Mouse (Mus musculus) erythroblast, embryonic 14.5 days (primary cell): Measurements from ENCODE around the gene Map4k3. TPM values are rescaled to one million over a fixed set of nuclear protein-coding genes. Genes with fewer than 3 reads are reported as not detected.

Source experiments
- H3K27me3 ChIP-seq: 2 replicates; pipeline ENCODE4 v1.6.1; 2012; ENCODE audit warnings: inconsistent platforms; ENCODE audit not compliant: control insufficient read depth
- H3K36me3 ChIP-seq: 2 replicates; pipeline ENCODE4 v1.6.1; 2012; ENCODE audit warnings: mild to moderate bottlenecking, inconsistent platforms; ENCODE audit not compliant: control insufficient read depth
- H3K4me1 ChIP-seq: 2 replicates; pipeline ENCODE4 v1.6.1; 2012; ENCODE audit warnings: inconsistent platforms; ENCODE audit not compliant: control insufficient read depth
- H3K4me3 ChIP-seq: replicated peaks from 2 replicates; pipeline ENCODE3; 2012; ENCODE audit warnings: moderate library complexity, mild to moderate bottlenecking, inconsistent platforms
- H3K9me3 ChIP-seq: 2 replicates; pipeline ENCODE4 v1.6.1; 2012; ENCODE audit warnings: low read length, inconsistent platforms, mixed read lengths; ENCODE audit not compliant: control insufficient read depth
- GATA1 ChIP-seq: IDR thresholded peaks from 2 replicates; pipeline ENCODE4 v1.6.1; 2012; ENCODE audit warnings: low read length, inconsistent platforms, mixed read lengths
- TAL1 ChIP-seq: IDR thresholded peaks from 3 replicates; pipeline ENCODE4 v1.6.1; 2012; ENCODE audit warnings: low read length, inconsistent platforms, mixed read lengths
- polyA plus RNA-seq: library from polyadenylated mRNA; stranded (reverse); fragments of >175 nt; gene quantifications from 2 replicates; pipeline ENCODE4 v1.2.3, GENCODE M21; 2012

Gene Map4k3
- polyA plus RNA-seq, 1 experiment, result not detected

- Histone ChIP-seq H3K36me3 (no peaks in the 10 kb centered on the region), H3K4me3 (no peak overlapping the region), H3K27me3 (peaks cover 30% of the 10 kb centered on the region), H3K9me3 (no peaks in the 10 kb centered on the region), H3K4me1 (peaks cover 12% of the 10 kb centered on the region)
- no peak for TF ChIP-seq TAL1
- no peak for TF ChIP-seq GATA1
Observed at GRCm38 (mm10) chr17:80729825-80730224, 1.5 kb upstream of the Map4k3 start.

- no peak for TF ChIP-seq GATA1
- no peak for TF ChIP-seq TAL1
- peaks cover 12% of the 10 kb centered on the region for H3K4me1 ChIP-seq
- no peaks in the 10 kb centered on the region for H3K36me3 ChIP-seq
- H3K4me3 ChIP-seq, result no peak overlapping the region
- no peaks in the 10 kb centered on the region for H3K9me3 ChIP-seq
- H3K27me3 ChIP-seq, result peaks cover 30% of the 10 kb centered on the region
Observed at GRCm38 (mm10) chr17:80729080-80729749, 930 bp upstream of the Map4k3 start.

GRCm38 (mm10) chr17:80727341-80727951 lies 839 bp downstream of the Map4k3 start:
- no peaks in the 10 kb centered on the region for H3K9me3 ChIP-seq
- H3K36me3 ChIP-seq, result no peaks in the 10 kb centered on the region
- peaks cover 30% of the 10 kb centered on the region for H3K27me3 ChIP-seq
- peak overlapping the region; percentile 67 for H3K4me3 ChIP-seq
- TF ChIP-seq GATA1 (no peak), TAL1 (no peak)
- H3K4me1 ChIP-seq, result peaks cover 12% of the 10 kb centered on the region

GRCm38 (mm10) chr17:80726821-80727220 lies 1.5 kb downstream of the Map4k3 start:
- Histone ChIP-seq H3K9me3 (no peaks in the 10 kb centered on the region), H3K4me1 (peaks cover 12% of the 10 kb centered on the region), H3K27me3 (peaks cover 30% of the 10 kb centered on the region), H3K4me3 (peak overlapping the region; percentile 67), H3K36me3 (no peaks in the 10 kb centered on the region)
- TF ChIP-seq GATA1 (no peak), TAL1 (no peak)

- Histone ChIP-seq H3K4me3 (no peak overlapping the region), H3K36me3 (no peaks in the 10 kb centered on the region), H3K4me1 (peaks cover 5% of the 10 kb centered on the region), H3K27me3 (peaks cover 17% of the 10 kb centered on the region), H3K9me3 (no peaks in the 10 kb centered on the region)
- no peak for TF ChIP-seq TAL1
- TF ChIP-seq GATA1, result no peak
Observed at GRCm38 (mm10) chr17:80723092-80723491, 5.2 kb downstream of the Map4k3 start.

- Histone ChIP-seq H3K4me1 (no peaks in the 10 kb centered on the region), H3K4me3 (no peak overlapping the region), H3K27me3 (peaks cover 3% of the 10 kb centered on the region), H3K9me3 (no peaks in the 10 kb centered on the region), H3K36me3 (no peaks in the 10 kb centered on the region)
- TF ChIP-seq GATA1 (no peak), TAL1 (no peak)
Observed at GRCm38 (mm10) chr17:80721670-80722069, 6.6 kb downstream of the Map4k3 start.

- Histone ChIP-seq H3K27me3 (no peaks in the 10 kb centered on the region), H3K9me3 (no peaks in the 10 kb centered on the region), H3K4me1 (no peaks in the 10 kb centered on the region), H3K36me3 (no peaks in the 10 kb centered on the region), H3K4me3 (no peak overlapping the region)
- no peak for TF ChIP-seq GATA1
- no peak for TF ChIP-seq TAL1
Observed at GRCm38 (mm10) chr17:80719309-80719708, 9.0 kb downstream of the Map4k3 start.

- no peaks in the 10 kb centered on the region for H3K4me1 ChIP-seq
- no peaks in the 10 kb centered on the region for H3K9me3 ChIP-seq
- H3K27me3 ChIP-seq, result no peaks in the 10 kb centered on the region
- TF ChIP-seq GATA1 (no peak), TAL1 (no peak)
- H3K4me3 ChIP-seq, result no peak overlapping the region
- H3K36me3 ChIP-seq, result no peaks in the 10 kb centered on the region
Observed at GRCm38 (mm10) chr17:80718243-80718642, 10.0 kb downstream of the Map4k3 start.

- H3K9me3 ChIP-seq, result no peaks in the 10 kb centered on the region
- no peaks in the 10 kb centered on the region for H3K27me3 ChIP-seq
- H3K4me3 ChIP-seq, result no peak overlapping the region
- H3K36me3 ChIP-seq, result no peaks in the 10 kb centered on the region
- TF ChIP-seq TAL1 (no peak), GATA1 (no peak)
- no peaks in the 10 kb centered on the region for H3K4me1 ChIP-seq
Observed at GRCm38 (mm10) chr17:80713588-80713987, 14.7 kb downstream of the Map4k3 start.
